Mouse (Mus musculus): Measurements from ENCODE around the gene Prdm12.

- TF ChIP-seq CTCF (IDR thresholded peaks at IDR 0.05; ENCODE audit: extremely low read depth, insufficient read length, insufficient replicate concordance, low read depth, low read length): no peak
- TF ChIP-seq POLR2A (IDR thresholded peaks at IDR 0.05; ENCODE audit: low read depth, low read length): no peak
Observed at GRCm38 (mm10) chr2:31640609-31641507, 1.0 kb downstream of the Prdm12 start.
